Mouse (Mus musculus) mouse embryonic stem cell (cell line): ENCODE data around the gene Agrp.
"Not testable (repeated sequence)": the region's sequence is repeated elsewhere in the genome, so short reads cannot be mapped to it uniquely, and the experiment has no call there.

ENCODE experiments used
- in situ Hi-C, 2 experiments: fragments of 300-500 bp; cut with MboI; formaldehyde crosslinking; loops; 1 replicate in 1 of 2; 3 replicates in 1 of 2; pipeline ENCODE4 v1.14.3; 2019 to 2020; ENCODE audit warnings: low sequenced_read_pairs in 2 of 2, low pct_unique_long_range_greater_than_20kb in 1 of 2, mixed read lengths in 1 of 2; ENCODE audit not compliant: unreplicated experiment in 1 of 2

Agrp gene

DNA sequence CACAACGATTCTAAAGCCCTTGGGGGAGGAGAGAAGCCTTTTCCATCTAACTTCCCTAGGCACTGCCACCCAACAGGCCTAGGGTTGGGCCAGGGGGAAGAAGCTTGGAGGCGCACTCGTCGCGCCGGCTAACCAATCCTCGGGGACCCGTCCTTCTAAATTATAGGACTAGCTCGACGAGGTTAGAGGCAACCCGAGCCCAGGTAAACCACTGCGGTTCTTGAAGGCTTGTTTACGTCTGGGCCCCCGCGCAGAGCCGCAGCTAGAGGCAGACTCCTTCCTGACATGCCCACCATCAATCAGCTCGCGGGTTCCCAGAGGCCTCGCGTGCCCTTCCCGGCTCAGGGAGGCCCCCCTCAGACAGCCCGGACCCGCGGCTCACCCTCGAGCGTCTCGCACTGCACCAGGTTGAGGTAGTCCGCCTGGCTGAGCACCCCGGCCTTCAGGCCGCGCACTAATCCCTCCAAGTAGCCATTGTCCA, 71.8 kb downstream of the Agrp start:
- in situ Hi-C loops: no loop called here

DNA sequence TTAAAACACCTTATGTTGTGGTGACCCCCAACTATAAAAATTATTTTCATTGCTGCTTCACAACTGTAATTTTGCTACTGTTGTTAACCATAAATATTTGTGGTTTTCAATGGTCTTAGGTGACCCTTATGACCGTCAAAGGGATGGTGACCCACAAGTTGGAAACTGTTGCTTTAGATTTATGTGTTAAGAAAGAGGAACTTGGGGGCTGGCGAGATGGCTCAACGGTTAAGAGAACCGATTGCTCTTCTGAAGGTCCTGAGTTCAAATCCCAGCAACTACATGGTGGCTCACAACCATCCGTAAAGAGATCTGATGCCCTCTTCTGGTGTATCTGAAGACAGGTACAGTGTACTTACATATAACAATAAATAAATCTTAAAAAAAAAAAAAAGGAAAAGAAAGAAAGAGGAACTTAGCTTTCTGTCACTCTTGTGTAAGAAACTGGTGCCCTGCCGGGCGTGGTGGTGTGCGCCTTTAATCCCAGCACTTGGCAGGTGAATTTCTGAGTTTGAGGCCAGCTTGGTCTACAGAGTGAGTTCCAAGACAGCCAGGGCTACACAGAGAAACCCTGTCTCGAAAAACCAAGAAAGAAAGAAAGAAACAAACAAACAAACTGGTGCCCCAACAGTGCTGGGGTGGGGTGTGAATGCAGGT, 72.5 kb downstream of the Agrp start:
- in situ Hi-C loops: not testable (repeated sequence)

DNA sequence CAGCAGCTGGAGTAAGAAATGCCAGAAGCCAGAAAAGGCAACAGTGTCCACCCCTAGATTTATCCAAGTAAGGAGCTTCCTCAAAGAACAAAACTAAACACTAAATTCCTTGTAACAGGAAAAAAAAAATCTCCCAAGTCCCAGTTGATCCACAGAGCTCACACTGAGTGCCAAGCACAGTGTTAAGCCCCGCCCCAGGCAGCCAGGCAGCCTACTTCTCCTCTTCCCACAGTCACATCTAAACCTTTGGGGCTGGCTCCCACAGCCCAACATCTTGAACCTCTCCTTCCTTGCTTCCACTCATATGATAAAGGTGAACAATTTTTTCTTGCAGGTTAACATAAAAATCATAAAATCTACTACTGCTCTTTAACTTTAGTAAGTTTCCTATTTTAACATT, 73.3 kb downstream of the Agrp start:
- in situ Hi-C loops: no loop called here

DNA sequence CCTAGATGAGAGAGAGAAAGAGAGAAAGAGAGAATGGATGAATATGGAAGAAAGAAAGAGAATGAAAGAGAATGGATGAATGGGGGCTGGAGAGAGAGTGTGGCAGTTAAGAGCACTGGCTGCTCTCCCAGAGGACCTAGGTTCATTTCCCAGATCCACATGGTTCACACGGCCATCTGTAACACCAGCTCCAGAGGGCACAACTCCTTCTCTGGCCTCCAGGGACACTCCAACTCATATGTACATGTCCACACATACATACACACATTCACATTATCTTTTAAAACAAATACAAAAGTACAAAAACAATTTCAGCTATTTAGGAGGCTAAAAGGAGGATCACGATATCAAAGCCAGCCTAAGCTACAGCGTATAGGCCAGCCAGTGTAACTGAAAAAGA, 74.3 kb downstream of the Agrp start:
- in situ Hi-C loops: no loop called here

DNA sequence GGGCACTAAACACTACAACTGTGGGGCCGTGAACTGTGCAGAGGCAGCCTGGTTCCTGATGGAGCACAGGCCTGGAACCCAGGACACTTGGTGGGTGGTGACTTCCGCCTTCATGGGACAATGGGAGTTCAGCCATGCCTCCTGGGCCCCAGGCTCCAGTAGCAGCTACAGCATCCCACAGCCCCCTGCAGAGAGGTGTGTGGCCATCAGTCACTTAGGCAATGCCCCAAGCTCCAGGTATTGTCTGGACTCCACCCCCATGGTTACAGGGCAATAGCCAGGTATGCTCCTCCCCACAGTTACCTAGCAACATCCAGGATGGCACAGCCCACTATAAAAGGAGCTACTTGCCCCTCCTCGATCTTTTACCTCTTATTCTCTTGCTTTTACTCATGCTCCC, 82.0 kb downstream of the Agrp start:
- in situ Hi-C loops: no loop called here

DNA sequence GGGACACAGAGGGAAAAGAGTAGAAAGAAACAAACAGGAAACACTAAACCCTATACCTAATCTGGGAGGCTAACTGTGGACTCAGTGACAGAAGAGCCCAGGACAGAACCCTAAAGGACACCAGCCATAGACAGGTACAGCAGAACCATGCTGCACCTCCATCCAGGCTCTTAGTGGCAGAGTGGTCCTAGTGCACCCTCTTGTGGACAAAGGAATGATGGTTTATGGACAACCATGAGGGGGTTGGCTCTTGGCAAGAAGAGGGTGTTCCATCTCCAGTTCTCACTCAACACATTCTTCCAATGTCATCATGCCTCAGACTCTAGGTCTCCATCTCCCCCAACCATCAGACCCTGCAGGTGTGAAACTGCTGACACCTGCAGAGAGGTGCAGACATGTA, 83.1 kb downstream of the Agrp start:
- in situ Hi-C loops: no loop called here

DNA sequence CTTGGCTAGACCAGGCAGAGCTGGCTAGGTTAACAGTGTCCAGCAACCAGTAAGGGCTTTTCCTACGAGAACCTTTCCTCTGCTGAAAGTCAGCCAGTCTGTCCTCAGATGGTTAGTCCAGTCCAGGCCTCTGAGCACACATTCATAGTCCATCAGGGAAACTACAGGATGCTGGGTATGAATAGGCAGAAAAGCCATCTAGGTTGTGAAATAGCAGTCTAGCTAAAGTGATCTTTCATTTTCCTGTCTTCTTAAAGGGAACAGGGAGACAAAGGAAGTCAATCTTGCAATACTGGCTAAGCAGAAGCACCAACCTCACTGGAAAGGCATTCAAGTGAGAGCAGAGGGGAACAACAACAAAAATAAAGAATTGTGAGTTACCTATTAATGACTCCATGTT, 84.4 kb downstream of the Agrp start:
- in situ Hi-C loops: no loop called here

DNA sequence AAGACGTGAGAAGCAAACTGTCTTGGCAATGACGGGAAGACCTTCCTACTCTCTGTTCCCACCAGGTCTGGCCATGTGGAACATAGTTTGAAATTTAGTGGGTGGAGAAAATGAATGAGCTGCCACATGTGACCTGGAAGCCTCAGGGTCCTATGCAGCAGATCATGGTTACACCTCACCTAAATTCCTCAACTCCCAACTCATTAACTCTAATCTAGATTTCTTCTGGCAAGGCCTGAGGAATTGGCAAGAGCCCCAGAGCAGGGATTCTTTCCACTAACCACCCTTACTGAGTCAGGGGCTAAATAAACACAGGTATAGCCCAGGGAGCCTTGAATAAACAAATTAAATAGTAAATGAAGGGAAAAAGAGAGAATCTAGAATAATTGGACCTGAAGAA, 85.2 kb downstream of the Agrp start:
- in situ Hi-C loops: no loop called here

DNA sequence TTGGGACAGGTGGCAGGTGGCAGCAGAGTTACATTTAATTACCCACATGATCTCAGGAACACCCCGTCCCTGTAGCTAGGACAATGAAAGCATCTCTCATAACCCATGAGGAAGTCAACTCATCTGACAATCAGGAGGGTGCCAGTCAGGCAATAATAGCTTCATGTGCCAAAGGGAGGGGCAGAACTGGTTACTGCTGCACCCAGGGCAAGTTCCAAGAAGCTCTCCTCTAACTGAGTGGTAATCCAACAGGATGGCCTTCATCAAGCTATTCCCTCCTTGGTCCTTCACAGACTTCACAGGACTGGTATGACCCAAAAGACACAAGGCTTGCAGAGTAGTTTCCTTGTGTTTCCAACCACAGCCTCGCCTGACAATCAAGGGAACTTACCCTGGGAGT, 87.1 kb downstream of the Agrp start:
- in situ Hi-C loops: no loop called here

DNA sequence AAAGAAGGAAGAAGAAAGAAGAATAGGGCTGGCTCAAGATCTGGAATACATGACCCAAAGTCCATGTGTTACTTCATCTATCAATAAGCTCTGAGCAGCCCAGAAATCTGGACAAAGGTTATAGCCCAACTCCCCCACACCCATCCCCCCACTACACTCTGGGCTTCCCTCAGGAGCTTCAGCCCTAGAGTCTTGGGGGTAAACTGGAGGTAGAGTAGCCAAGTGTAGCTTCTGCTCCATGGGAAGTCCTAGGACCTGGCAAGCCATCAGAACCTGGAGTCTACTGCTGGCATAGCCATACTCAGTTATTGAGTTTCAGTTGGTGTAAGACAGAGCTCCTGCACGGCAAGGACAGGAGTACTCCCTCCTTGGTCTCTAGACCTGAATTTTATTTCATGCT, 87.7 kb downstream of the Agrp start:
- in situ Hi-C loops: no loop called here

DNA sequence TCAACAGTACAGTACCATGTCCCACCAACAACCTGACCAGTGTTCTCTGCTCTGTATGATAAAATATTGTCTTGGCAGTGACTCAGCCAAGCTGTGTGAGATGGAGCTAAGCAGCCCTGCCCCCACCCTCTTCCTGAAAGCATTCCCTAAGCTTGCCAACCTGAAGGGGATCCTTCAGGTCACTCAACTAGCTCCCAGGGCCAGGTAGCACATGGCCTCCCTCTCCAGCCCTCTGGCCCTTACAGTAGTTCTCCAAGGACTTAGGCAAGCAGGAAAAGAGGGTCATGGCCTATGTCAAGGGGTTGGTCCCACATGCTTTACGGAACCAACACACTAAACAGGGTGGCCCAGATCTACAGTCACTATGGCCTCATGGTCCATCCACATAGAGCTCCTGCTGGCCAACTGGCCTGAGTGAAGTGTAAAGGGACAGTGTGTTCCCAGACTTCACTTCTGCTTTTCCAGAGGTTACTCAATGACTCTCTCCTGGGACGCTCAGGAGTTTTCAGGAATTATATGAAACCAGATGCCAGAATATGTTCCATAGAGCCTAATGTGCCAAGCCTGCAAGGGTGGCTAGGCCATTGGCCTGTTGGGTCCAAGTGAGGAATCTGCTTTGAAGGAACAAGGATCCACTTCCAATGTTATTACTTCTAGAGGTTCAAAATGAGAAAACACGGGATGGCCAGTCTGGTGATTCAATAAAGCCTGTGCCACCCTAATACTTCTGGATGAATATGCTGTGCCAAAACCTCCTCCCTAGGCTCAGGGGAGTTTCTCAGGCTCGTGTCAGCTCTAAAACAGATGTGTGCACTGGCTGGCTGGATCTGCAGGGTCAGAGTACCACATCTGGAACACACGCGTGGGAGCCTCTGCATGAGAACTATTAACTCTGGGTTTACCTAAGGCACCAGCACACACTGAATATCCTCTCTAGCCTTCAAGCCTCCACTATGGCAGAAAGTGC, 90.5 kb downstream of the Agrp start:
- in situ Hi-C loops: no loop called here

DNA sequence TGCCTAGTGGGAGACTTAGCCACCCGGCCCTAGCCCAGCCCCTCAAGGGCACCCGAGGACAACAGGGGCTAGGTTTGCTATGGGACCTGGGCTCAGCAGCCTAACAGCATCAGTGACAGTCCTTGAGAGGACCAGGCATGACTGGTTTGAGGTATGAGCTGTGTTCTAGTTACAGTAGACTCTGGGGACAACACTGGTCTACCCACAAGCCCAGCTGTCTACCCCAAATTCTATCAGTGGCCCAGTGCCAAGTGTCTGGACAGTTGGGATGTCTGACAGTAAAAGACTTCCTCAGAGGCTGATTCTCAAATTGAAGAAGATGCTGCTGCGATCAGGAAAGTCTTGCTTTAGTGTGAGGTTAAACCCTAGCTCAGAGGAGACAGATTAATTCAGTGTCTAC, 91.9 kb downstream of the Agrp start:
- in situ Hi-C loops: no loop called here

DNA sequence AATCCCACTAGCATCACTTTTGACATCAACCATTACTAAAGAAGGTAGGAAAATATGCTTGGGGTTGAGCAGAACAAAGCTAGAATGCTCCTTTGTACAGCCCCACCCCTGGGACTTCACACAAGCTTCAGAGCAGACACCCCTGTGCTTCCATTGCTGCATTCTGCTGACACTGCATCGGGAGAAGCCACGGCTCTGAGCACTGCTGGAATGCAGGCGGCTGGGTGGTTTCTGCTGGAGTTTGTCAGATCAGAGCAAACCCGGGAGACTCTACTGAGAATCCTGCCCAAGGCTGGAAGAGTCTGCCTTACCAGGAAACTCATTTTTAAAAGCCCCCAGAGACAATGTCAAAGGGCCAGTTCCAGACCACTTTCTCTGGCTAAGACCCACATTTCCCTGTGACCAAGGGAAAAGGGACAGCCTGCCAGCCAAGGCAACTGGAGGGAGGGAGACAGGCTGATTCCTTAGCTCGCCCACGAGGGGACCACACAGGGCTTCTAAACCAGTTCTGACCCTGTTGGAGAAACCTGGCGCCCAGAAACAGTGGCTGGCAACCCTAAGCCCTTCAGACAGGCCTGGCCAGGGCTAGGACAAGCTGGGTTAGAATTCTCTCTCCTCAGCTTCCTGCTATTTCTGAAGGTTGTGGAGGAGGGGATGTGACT, 92.5 kb downstream of the Agrp start:
- in situ Hi-C loops: no loop called here

DNA sequence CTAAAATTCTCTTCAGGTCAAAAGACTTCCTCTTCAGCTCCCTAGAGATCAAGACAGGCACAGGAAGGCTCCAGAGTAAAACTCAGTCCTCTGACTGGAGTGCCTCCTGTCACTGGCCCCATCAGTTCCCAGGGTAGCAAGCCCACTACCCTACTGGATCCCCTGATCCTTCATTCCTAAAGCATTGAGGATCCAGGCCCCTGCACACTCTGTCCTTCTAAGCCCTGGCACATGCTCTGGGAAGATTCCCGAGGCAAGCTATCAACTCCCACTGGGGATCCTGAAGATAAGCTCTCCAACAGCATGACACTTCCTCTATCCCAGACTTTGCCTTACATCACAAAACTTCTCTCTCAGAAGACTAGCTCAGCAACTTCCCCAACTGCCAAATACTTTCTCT, 93.5 kb downstream of the Agrp start:
- in situ Hi-C loops: no loop called here

DNA sequence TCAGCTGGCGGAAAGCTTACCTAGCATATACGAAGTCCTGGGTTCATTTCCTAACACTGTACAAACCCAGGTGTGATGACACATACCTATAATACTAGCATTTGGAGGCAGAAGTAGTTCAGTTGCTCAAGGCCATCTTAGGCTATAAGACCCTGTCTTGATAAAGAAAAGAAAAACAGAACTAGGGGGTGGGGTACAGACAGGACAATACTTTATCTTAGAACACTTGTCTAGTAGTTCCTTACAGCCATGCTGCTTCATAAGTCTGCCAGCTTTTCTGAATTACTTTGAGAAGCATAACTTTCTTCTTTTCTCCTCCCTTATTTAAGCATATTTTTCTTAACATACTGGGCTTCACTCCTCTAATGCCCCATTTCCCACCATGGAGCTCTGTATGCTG, 94.4 kb downstream of the Agrp start:
- in situ Hi-C loops: no loop called here

DNA sequence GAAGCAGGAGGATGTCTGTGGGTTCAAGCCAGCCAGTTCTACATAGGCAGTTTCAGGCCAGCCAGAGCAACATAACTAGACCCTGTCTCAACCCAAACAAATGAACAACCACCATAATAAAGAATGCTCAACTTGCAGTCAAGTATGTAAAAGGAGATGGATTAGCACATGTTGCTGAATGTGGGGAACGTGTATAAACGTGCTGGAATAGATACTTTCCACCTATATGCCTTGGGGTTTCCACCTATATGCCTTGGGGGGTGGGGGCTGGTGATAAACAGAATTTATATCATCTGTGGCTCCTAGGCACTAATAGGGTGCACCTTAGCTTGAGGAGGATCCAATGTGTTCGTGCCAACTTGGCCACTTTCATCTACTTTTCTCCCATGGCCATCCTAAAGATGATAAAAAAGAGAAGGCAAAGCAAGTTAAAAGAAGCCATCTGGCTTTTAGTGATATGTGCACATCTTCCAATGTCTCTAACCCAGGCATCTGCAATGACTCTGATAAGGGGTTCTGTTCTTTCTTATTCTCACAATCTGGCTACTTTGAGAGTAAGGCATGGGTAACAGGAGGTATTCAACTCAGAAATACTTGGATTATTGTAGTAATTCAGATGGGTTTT, 95.0 kb downstream of the Agrp start:
- in situ Hi-C loops: no loop called here

DNA sequence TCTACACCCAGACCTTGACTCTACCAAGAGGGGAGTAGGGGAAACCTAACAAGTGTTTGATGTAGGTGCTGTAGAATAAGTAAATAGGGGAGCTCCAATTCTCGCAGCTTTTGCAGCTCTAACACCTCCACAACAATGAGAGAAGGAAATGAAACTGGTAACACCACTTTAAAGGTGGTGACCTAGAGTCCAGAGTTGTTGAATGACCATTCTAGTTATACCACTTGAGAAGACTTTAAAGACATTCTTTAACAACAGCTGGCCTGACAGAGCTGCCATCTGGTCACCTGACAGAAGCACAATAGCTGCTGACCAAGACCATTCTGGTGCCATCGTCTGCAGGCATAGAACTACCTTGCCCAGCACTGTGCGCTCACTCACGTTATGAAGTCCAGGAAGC, 98.3 kb downstream of the Agrp start:
- in situ Hi-C loops: no loop called here

DNA sequence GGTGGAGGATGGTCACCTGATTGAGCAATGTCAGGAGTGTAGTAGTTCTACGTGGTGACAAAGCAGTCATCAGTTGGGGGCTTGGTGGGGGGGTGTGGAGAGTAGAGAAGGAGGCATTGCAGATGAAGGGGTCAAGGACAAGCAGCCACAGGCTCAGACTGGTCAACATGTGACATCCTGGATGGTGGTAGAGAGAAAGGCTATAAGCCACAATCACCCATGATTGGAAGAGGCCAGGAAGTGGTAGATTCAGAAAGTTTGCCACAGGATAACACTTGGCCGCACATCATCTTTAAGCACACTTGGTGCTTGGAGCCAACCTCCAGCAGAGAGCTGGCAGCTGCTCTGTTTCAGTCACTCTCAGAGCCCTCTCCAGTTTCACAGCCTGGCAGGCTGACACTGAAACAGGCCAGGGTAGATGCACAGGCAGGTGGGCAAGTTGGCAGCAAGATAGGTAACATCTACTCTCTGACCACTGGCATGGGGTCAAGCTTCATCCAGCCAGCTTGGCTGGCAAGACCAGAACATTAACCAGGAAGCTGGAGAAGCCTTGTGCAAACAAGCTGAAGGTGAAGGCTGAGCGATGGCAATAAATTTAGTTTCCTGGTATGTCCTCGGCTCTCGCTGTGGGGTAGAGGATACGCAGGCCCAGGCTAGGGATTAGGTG, 100.0 kb downstream of the Agrp start:
- in situ Hi-C loops: no loop called here
